10 mouse cellular contexts compared by ENCODE assay signal in genomic region chr11:69067601-69068000, GRCm38 (mm10). TPM values are rescaled to one million over a fixed set of nuclear protein-coding genes. Genes with fewer than 3 reads are reported as not detected.
DNase-seq lines count a peak whose midpoint lies in the region; ATAC-seq lines count a peak whose summit lies in the region.
"Had no signal": no experiment of that assay in that cellular context is flagged by ENCODE, and none has a peak within 500 bp of the region (broad histone marks: within the 10 kb centered on the region; RNA-seq: fewer than 3 reads in every experiment).

No protein-coding gene starts in this region.

- peaks cover 38% of the 10 kb centered on the region for H3K4me1 ChIP-seq in embryonic facial prominence, embryonic 15.5 days
- H3K4me1 ChIP-seq in embryonic facial prominence, embryonic 10.5 days: peaks cover 59% of the 10 kb centered on the region
- H3K4me1 ChIP-seq in liver, embryonic 11.5 days (replicated peaks; ENCODE audit: control insufficient read depth, insufficient read depth, low read length): peaks cover 37% of the 10 kb centered on the region

- H3K4me2 ChIP-seq in embryonic facial prominence, embryonic 15.5 days (replicated peaks): no peak overlapping the region
- H3K4me2 ChIP-seq in liver, embryonic 11.5 days: peak overlapping the region; percentile 88

- no peak for DNase-seq in embryonic facial prominence, embryonic 10.5 days (ENCODE audit: low spot score)
- DNase-seq in urinary bladder, postnatal 25 days (ENCODE audit: low spot score): peak; percentile 26
- DNase-seq in urinary bladder, adult 2 months (ENCODE audit: low spot score): no peak
- DNase-seq in liver, embryonic 11.5 days (ENCODE audit: low spot score): no peak
- DNase-seq in embryo, embryonic 10 days (ENCODE audit: low spot score): no peak
- no peak for DNase-seq in spleen, postnatal 14 days (ENCODE audit: low spot score in 2 of 2)

- no peaks in the 10 kb centered on the region for H3K27me3 ChIP-seq in embryonic facial prominence, embryonic 15.5 days
- H3K27me3 ChIP-seq in embryonic facial prominence, embryonic 10.5 days (replicated peaks; ENCODE audit: low read depth, poor library complexity, severe bottlenecking): no peaks in the 10 kb centered on the region
- H3K27me3 ChIP-seq in liver, embryonic 11.5 days (replicated peaks; ENCODE audit: control insufficient read depth, insufficient read depth, low read length): no peaks in the 10 kb centered on the region
- H3K27me3 ChIP-seq: megakaryocyte, embryonic 14.5 days had no signal

- no peaks in the 10 kb centered on the region for H3K36me3 ChIP-seq in embryonic facial prominence, embryonic 15.5 days
- no peaks in the 10 kb centered on the region for H3K36me3 ChIP-seq in embryonic facial prominence, embryonic 10.5 days (replicated peaks)
- no peaks in the 10 kb centered on the region for H3K36me3 ChIP-seq in liver, embryonic 11.5 days (ENCODE audit: control insufficient read depth, insufficient read depth, low read length)
- H3K36me3 ChIP-seq: forebrain, embryonic 12.5 days had no signal

- H3K27ac ChIP-seq in embryonic facial prominence, embryonic 15.5 days (replicated peaks): peak overlapping the region; percentile 61; the same call in 1 of the 2 replicates
- no peak overlapping the region for H3K27ac ChIP-seq in embryonic facial prominence, embryonic 10.5 days (replicated peaks)
- H3K27ac ChIP-seq in liver, embryonic 11.5 days (ENCODE audit: low read depth, low read length): 0 out of 2 replicates have a peak overlapping the region, but pooled peaks have one; percentile 16
- H3K27ac ChIP-seq: forebrain, embryonic 12.5 days had no signal

- ATAC-seq in embryonic facial prominence, embryonic 15.5 days (ENCODE audit: insufficient number of reproducible peaks, low FRiP score, low TSS enrichment, low read depth): no peak
- ATAC-seq in liver, embryonic 11.5 days (replicated peaks; ENCODE audit: low FRiP score): no peak
- no peak for ATAC-seq in frontal cortex, adult (ENCODE audit: low TSS enrichment)

- no peak overlapping the region for H3K9ac ChIP-seq in embryonic facial prominence, embryonic 15.5 days
- H3K9ac ChIP-seq in liver, embryonic 11.5 days (ENCODE audit: low read depth, low read length): no peak overlapping the region
- H3K9ac ChIP-seq: forebrain, embryonic 12.5 days had no signal

- 45% methylated on average over 6 of the region's 6 CpGs for WGBS in embryonic facial prominence, embryonic 15.5 days
- 62% methylated on average over 6 of the region's 6 CpGs for WGBS in embryonic facial prominence, embryonic 10.5 days
- WGBS in liver, embryonic 11.5 days: 34% methylated on average over 6 of the region's 6 CpGs

- H3K4me3 ChIP-seq in embryonic facial prominence, embryonic 15.5 days (replicated peaks): no peak overlapping the region
- H3K4me3 ChIP-seq in embryonic facial prominence, embryonic 10.5 days: no peak overlapping the region
- H3K4me3 ChIP-seq in liver, embryonic 11.5 days (ENCODE audit: low read depth, low read length): peak overlapping the region; percentile 1; the same call in 1 of the 2 replicates

- H3K9me3 ChIP-seq in embryonic facial prominence, embryonic 15.5 days (replicated peaks): no peaks in the 10 kb centered on the region
- no peaks in the 10 kb centered on the region for H3K9me3 ChIP-seq in embryonic facial prominence, embryonic 10.5 days
- H3K9me3 ChIP-seq in liver, embryonic 11.5 days (ENCODE audit: control insufficient read depth, low read length): no peaks in the 10 kb centered on the region
- H3K9me3 ChIP-seq: forebrain, embryonic 12.5 days; megakaryocyte, embryonic 14.5 days had no signal

RNA-seq across cellular contexts. Expression of gene Tmem107, which starts 3.0 kb away (rescaled TPM):
- polyA plus RNA-seq in embryonic facial prominence, embryonic 15.5 days (2015; fragmentation: Nextera tagmentation; extraction: Ambion mirVana): 102 and 137 TPM in 2 replicates
- 41.0 and 44.5 TPM in 2 replicates for polyA plus RNA-seq in embryonic facial prominence, embryonic 10.5 days (2016; fragmentation: Nextera tagmentation; extraction: Ambion mirVana)
- polyA plus RNA-seq in urinary bladder, adult 2 months (2012; rRNA removed): 17.9 and 25.8 TPM in 2 replicates
- 39.1 and 43.5 TPM in 2 replicates for polyA plus RNA-seq in liver, embryonic 11.5 days (2014; fragmentation: Nextera tagmentation; extraction: Ambion mirVana)

RNA-seq across cellular contexts. Expression of gene Borcs6, which starts 8.1 kb away (rescaled TPM):
- polyA plus RNA-seq in embryonic facial prominence, embryonic 15.5 days (2015; fragmentation: Nextera tagmentation; extraction: Ambion mirVana): 14.9 and 15.7 TPM in 2 replicates
- polyA plus RNA-seq in embryonic facial prominence, embryonic 10.5 days (2016; fragmentation: Nextera tagmentation; extraction: Ambion mirVana): 5.3 and 5.9 TPM in 2 replicates
- 18.0 and 19.4 TPM in 2 replicates for polyA plus RNA-seq in urinary bladder, adult 2 months (2012; rRNA removed)
- 5.9 and 6.6 TPM in 2 replicates for polyA plus RNA-seq in liver, embryonic 11.5 days (2014; fragmentation: Nextera tagmentation; extraction: Ambion mirVana)

RNA-seq across cellular contexts. Expression of gene Vamp2, which starts 20.7 kb away (rescaled TPM):
- 111 and 149 TPM in 2 replicates for polyA plus RNA-seq in embryonic facial prominence, embryonic 15.5 days (2015; fragmentation: Nextera tagmentation; extraction: Ambion mirVana)
- polyA plus RNA-seq in embryonic facial prominence, embryonic 10.5 days (2016; fragmentation: Nextera tagmentation; extraction: Ambion mirVana): 60.9 and 70.0 TPM in 2 replicates
- polyA plus RNA-seq in urinary bladder, adult 2 months (2012; rRNA removed): 163 and 180 TPM in 2 replicates
- 47.2 and 56.0 TPM in 2 replicates for polyA plus RNA-seq in liver, embryonic 11.5 days (2014; fragmentation: Nextera tagmentation; extraction: Ambion mirVana)

RNA-seq across cellular contexts. Expression of gene Aurkb, which starts 22.2 kb away (rescaled TPM):
- 122 and 123 TPM in 2 replicates for polyA plus RNA-seq in embryonic facial prominence, embryonic 15.5 days (2015; fragmentation: Nextera tagmentation; extraction: Ambion mirVana)
- 215 and 218 TPM in 2 replicates for polyA plus RNA-seq in embryonic facial prominence, embryonic 10.5 days (2016; fragmentation: Nextera tagmentation; extraction: Ambion mirVana)
- 3.6 and 4.1 TPM in 2 replicates for polyA plus RNA-seq in urinary bladder, adult 2 months (2012; rRNA removed)
- polyA plus RNA-seq in liver, embryonic 11.5 days (2014; fragmentation: Nextera tagmentation; extraction: Ambion mirVana): 168 and 170 TPM in 2 replicates

RNA-seq across cellular contexts. Expression of gene Per1, which starts 27.4 kb away (rescaled TPM):
- 29.6 and 34.4 TPM in 2 replicates for polyA plus RNA-seq in embryonic facial prominence, embryonic 15.5 days (2015; fragmentation: Nextera tagmentation; extraction: Ambion mirVana)
- polyA plus RNA-seq in embryonic facial prominence, embryonic 10.5 days (2016; fragmentation: Nextera tagmentation; extraction: Ambion mirVana): 6.1 and 7.3 TPM in 2 replicates
- 26.8 and 28.5 TPM in 2 replicates for polyA plus RNA-seq in urinary bladder, adult 2 months (2012; rRNA removed)
- 6.2 and 6.6 TPM in 2 replicates for polyA plus RNA-seq in liver, embryonic 11.5 days (2014; fragmentation: Nextera tagmentation; extraction: Ambion mirVana)
